Mouse (Mus musculus): Measurements from ENCODE around the gene Tmem190. TPM values are rescaled to one million over a fixed set of nuclear protein-coding genes. Genes with fewer than 3 reads are reported as not detected.

The Tmem190 gene
- polyA plus RNA-seq, 1 experiment = not detected

GRCm38 (mm10) chr7:4764946-4765710, 17.6 kb upstream of the Tmem190 start:
- H3K27ac ChIP-seq (ENCODE audit: insufficient read depth, low read depth, low read length) = no peak overlapping the region
- H3K4me1 ChIP-seq (ENCODE audit: control insufficient read depth, insufficient read depth, low read length) = no peaks in the 10 kb centered on the region
- H3K4me3 ChIP-seq (ENCODE audit: insufficient read depth, low read length) = no peak overlapping the region
- TF ChIP-seq POLR2A (IDR thresholded peaks at IDR 0.05; ENCODE audit: borderline replicate concordance, low read depth, low read length) (no peak), CTCF (IDR thresholded peaks at IDR 0.05; ENCODE audit: low read depth, low read length) (no peak)

- H3K4me1 ChIP-seq (ENCODE audit: control insufficient read depth, insufficient read depth, low read length) = no peaks in the 10 kb centered on the region
- no peak within 1 kb of the TSS for H3K27ac ChIP-seq (ENCODE audit: insufficient read depth, low read depth, low read length)
- TF ChIP-seq CTCF (IDR thresholded peaks at IDR 0.05; ENCODE audit: low read depth, low read length) (no peak), POLR2A (IDR thresholded peaks at IDR 0.05; ENCODE audit: borderline replicate concordance, low read depth, low read length) (no peak)
- no peak within 1 kb of the TSS for H3K4me3 ChIP-seq (ENCODE audit: insufficient read depth, low read length)
Measured at GRCm38 (mm10) chr7:4771202-4771601, 11.5 kb upstream of the Tmem190 start, which contains the start of gene Fam71e2. TSS of gene Fam71e2 (minus strand) at chr7:4771302.

DNA sequence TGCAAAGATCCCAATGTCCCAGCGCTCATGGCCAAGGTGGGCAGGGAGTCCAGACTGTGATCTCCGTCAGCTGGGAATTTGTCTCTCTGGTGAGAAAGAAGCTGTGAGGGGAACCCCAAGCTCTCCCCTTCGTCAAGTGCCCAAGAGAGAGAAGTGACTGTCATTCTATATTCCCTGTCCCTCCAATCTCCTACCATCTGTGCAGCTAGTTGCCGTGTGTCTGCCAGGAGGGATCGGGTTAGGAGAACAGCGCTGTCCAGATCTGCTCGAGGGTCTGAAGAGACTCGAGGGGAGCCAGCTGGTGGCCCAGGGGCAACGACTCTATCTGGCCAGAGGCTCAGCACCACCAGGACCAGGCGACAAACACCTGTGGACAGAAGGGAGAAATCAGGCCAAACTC, 6.6 kb upstream of the Tmem190 start:
- no peak overlapping the region for H3K27ac ChIP-seq (ENCODE audit: insufficient read depth, low read depth, low read length)
- TF ChIP-seq POLR2A (IDR thresholded peaks at IDR 0.05; ENCODE audit: borderline replicate concordance, low read depth, low read length) (no peak), CTCF (IDR thresholded peaks at IDR 0.05; ENCODE audit: low read depth, low read length) (no peak)
- no peaks in the 10 kb centered on the region for H3K4me1 ChIP-seq (ENCODE audit: control insufficient read depth, insufficient read depth, low read length)
- H3K4me3 ChIP-seq (ENCODE audit: insufficient read depth, low read length) = no peak overlapping the region

DNA sequence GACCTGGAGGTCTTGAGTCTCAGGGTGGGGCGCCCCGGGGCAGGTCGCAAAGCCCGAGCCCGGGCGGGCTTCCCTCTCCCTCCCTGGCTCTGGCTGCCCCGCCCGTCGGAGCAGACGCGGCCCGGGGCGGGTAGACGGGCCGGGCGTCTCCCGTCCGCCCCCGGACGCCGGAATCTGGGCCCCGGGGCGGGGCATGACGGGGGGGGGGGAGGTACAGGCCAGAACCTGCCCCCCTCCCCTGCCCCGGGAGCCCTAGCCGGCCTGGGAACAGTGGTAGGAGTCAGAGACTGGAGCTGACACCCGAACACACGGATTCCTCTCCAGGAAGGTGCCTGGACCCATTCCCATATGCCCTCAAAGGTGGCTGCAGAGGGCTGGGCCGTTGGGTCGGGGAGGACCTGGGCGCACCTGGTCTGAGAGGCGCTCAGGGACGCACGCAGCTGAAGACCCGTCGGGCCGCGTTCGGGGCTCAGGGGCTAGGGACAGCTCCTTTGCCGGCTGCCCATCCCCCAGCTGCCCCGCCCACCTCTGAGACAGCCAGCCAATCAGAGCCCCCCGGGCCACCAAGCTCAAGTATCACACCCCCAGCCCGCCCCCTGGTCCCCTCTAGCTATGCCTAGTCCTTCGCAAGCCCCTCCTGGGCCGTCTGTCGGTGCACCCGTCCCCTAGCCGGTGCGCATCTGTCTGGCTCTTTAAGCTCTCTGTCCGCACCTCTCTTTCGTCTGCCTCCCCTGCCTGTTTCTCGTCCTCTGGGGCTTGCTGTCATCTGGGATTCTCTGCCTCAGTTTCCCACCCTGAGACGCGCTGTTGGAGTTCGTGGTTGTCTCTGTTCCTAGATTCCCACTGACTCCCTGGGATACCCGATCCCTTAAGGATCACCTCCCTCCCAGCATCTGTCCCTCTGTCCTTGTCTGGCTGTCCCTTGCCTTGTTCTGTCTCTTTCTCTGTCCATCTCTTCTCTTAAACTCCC, 5.6 kb upstream of the Tmem190 start:
- TF ChIP-seq CTCF (IDR thresholded peaks at IDR 0.05; ENCODE audit: low read depth, low read length) = no peak
- TF ChIP-seq POLR2A (IDR thresholded peaks at IDR 0.05; ENCODE audit: borderline replicate concordance, low read depth, low read length) = no peak
- Histone ChIP-seq H3K4me1 (ENCODE audit: control insufficient read depth, insufficient read depth, low read length) (no peaks in the 10 kb centered on the region), H3K27ac (ENCODE audit: insufficient read depth, low read depth, low read length) (no peak overlapping the region), H3K4me3 (ENCODE audit: insufficient read depth, low read length) (peak overlapping the region; percentile 37)

DNA sequence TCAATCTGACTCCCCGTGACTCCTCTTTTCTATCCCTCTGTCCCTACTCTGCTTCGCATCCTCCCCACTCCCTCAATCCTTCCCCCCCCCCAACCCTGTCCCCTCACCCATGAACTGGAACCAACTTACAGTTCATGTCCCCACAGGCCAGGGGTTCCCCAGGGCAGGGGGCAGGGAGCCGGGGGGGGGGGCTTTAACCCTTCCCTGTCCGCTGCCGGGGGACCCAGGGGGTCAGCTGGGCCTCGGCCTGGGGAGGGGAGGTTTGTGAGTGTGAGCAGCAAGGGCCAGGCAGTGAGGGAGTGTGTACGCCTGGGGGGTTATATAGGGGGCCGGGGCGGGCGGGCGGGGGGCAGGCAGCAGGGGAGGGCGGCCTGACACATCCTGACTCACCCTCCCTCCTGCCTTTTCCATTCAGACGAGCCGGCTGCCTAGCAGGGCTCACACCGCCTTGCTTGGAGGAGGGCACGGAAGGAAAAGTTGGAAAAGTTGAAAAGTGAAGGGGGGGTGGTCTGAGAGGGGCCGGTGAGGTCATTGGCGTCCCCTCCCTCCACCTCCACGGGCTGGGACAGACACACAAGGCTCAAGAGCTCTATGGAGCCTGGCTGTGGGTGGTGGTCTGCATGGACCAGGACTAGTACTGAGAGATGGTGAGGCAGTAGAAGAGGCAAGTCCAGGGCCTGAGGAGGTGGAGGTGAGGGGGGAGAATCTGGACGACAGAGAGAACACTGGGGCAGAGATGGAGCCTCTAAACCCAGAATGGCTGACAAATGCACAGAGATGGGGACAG, 4.7 kb upstream of the Tmem190 start:
- no peak overlapping the region for H3K27ac ChIP-seq (ENCODE audit: insufficient read depth, low read depth, low read length)
- TF ChIP-seq CTCF (IDR thresholded peaks at IDR 0.05; ENCODE audit: low read depth, low read length) (no peak), POLR2A (IDR thresholded peaks at IDR 0.05; ENCODE audit: borderline replicate concordance, low read depth, low read length) (no peak)
- no peaks in the 10 kb centered on the region for H3K4me1 ChIP-seq (ENCODE audit: control insufficient read depth, insufficient read depth, low read length)
- no peak overlapping the region for H3K4me3 ChIP-seq (ENCODE audit: insufficient read depth, low read length)

DNA sequence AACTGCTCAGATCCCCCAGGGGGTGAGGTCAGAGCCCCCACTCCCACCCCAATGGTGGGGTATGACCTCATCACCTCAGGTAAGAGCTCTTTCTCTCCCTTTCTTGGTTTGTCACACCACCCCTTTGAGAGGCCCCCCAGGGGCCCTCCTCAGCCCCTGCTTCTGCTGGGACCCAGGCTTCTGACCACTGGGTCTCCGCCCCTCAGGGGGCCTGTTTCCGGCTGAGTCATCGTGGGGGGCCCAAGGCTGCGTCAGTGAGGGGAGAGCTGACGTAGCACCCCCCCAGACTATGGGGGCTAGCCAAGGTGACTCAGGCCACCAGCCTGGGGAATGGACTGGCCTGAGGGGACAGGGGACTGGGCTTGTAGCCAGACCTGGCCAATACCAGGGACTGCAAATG, 2.8 kb upstream of the Tmem190 start:
- H3K4me1 ChIP-seq (ENCODE audit: control insufficient read depth, insufficient read depth, low read length) = no peaks in the 10 kb centered on the region
- no peak overlapping the region for H3K4me3 ChIP-seq (ENCODE audit: insufficient read depth, low read length)
- TF ChIP-seq CTCF (IDR thresholded peaks at IDR 0.05; ENCODE audit: low read depth, low read length) (no peak), POLR2A (IDR thresholded peaks at IDR 0.05; ENCODE audit: borderline replicate concordance, low read depth, low read length) (no peak)
- no peak overlapping the region for H3K27ac ChIP-seq (ENCODE audit: insufficient read depth, low read depth, low read length)

DNA sequence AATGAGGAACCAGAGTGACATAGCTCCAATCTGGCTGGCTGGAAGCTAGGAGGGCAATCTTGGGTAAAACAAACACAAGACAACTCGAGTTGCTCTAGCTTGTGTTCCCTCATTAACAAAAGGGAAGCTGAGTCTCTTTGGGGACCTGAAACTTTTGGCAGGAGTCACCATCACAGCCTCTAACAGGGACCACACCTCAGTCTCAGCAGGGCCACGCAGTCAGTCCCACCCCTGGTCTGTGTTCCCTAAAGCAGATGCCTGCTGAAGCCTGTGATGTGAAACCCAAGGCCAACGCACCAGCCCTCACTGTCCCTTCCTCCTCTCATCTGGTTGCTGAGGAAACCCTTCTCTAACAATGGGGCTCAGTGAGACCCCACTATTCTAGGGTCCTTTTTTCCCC, 607 bp upstream of the Tmem190 start:
- TF ChIP-seq CTCF (IDR thresholded peaks at IDR 0.05; ENCODE audit: low read depth, low read length) = no peak
- TF ChIP-seq POLR2A (IDR thresholded peaks at IDR 0.05; ENCODE audit: borderline replicate concordance, low read depth, low read length) = no peak
- Histone ChIP-seq H3K4me1 (ENCODE audit: control insufficient read depth, insufficient read depth, low read length) (peaks cover 7% of the 10 kb centered on the region), H3K4me3 (ENCODE audit: insufficient read depth, low read length) (no peak overlapping the region), H3K27ac (ENCODE audit: insufficient read depth, low read depth, low read length) (no peak overlapping the region)

DNA sequence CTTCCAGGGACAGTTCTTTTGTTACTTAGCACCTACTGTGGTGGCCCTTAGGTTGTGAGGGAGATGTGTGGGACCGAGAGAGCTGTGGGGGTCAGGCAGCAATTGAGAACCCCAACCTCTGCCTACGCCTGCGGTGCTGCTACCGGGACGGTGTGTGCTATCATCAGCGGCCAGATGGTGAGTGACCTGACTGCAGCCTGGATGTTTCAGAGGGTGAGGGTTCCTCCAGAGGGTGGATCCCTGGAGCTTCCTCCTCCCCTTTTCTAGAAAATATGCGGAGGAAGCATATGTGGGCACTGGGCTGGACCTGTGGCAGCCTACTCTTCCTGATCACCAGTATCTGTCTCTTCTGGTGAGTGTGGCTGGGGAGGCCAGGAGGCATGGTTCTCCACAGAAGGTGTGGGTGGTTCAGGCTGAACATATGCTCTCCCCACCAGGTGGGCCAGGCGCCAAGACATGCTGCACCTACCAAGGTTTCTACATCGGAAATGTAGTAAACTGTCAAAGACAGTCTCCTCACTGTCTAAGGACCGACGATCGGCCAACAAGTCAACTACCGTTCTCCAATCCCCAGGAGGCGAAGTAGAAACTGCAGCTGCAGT, 1.0 kb downstream of the Tmem190 start:
- H3K4me1 ChIP-seq (ENCODE audit: control insufficient read depth, insufficient read depth, low read length) = peaks cover 9% of the 10 kb centered on the region
- no peak for TF ChIP-seq CTCF (IDR thresholded peaks at IDR 0.05; ENCODE audit: low read depth, low read length)
- TF ChIP-seq POLR2A (IDR thresholded peaks at IDR 0.05; ENCODE audit: borderline replicate concordance, low read depth, low read length) = no peak

More for the DNA sequence above, 1.0 kb downstream of the Tmem190 start:
- no peak overlapping the region for H3K27ac ChIP-seq (ENCODE audit: insufficient read depth, low read depth, low read length)
- H3K4me3 ChIP-seq (ENCODE audit: insufficient read depth, low read length) = no peak overlapping the region
